Mouse (Mus musculus) forebrain, embryonic 16.5 days (tissue): Measurements from ENCODE around the gene Gal3st3. TPM values are rescaled to one million over a fixed set of nuclear protein-coding genes. Genes with fewer than 3 reads are reported as not detected.
"Not testable (repeated sequence)": the region's sequence is repeated elsewhere in the genome, so short reads cannot be mapped to it uniquely, and the experiment has no call there.

Experiments
- ATAC-seq: fragments of 200-750 bp; cut with Nextera tagmentation; 2 replicates; pipeline ENCODE4 v1.8.0; 2017; ENCODE audit warnings: mild to moderate bottlenecking, moderate library complexity
- H3K27ac ChIP-seq: fragments of 300-500 bp; sonication (generic); 2 replicates; pipeline ENCODE4 v1.5.1; 2014; ENCODE audit warnings: low read length, control low read depth
- H3K27me3 ChIP-seq: fragments of 300-500 bp; sonication (generic); replicated peaks from 2 replicates; pipeline ENCODE4 v1.6.1; 2014; ENCODE audit warnings: low read length; ENCODE audit not compliant: control insufficient read depth, insufficient read depth
- H3K36me3 ChIP-seq: fragments of 300-500 bp; sonication (generic); 2 replicates; pipeline ENCODE4 v1.6.1; 2014; ENCODE audit not compliant: control insufficient read depth, insufficient read depth
- H3K4me1 ChIP-seq: fragments of 300-500 bp; sonication (generic); replicated peaks from 2 replicates; pipeline ENCODE4 v1.6.1; 2014; ENCODE audit warnings: low read length; ENCODE audit not compliant: control insufficient read depth, insufficient read depth
- H3K4me2 ChIP-seq: fragments of 300-500 bp; sonication (generic); 2 replicates; pipeline ENCODE4 v1.6.1; 2014; ENCODE audit warnings: mild to moderate bottlenecking, low read length, control low read depth
- H3K4me3 ChIP-seq: fragments of 300-500 bp; sonication (generic); replicated peaks from 2 replicates; pipeline ENCODE4 v1.5.1; 2014; ENCODE audit warnings: mild to moderate bottlenecking, low read length, control low read depth
- H3K9ac ChIP-seq: fragments of 300-500 bp; sonication (generic); replicated peaks from 2 replicates; pipeline ENCODE4 v1.6.1; 2014; ENCODE audit warnings: low read depth, low read length, control low read depth
- H3K9me3 ChIP-seq: fragments of 300-500 bp; sonication (generic); 2 replicates; pipeline ENCODE4 v1.6.1; 2016; ENCODE audit warnings: low read length; ENCODE audit not compliant: control insufficient read depth
- WGBS: fragments of 180-500 bp; shearing (Covaris S2); extraction: QIAGEN DNeasy Blood & Tissue Kit; methylation state at CpG from one replicate; pipeline ENCODE4 v1.1.7; 2014; 5-methylcytosine and 5-hydroxymethylcytosine counted together
- polyA plus RNA-seq: library from polyadenylated mRNA; unstranded; fragments of >200 nt; fragmentation: Nextera tagmentation; extraction: Ambion mirVana; gene quantifications from 2 replicates; pipeline ENCODE4 v1.2.1, GENCODE M21; 2015

Gene Gal3st3
- polyA plus RNA-seq, 1 experiment from 2014 or later: 40.5 TPM

- ATAC-seq: no peak
- H3K27ac ChIP-seq: no peak within 1 kb of the TSS
- WGBS: 86% methylated on average over 6 of the region's 6 CpGs
- H3K9ac ChIP-seq: no peak within 1 kb of the TSS
- H3K4me1 ChIP-seq: no peaks in the 10 kb centered on the region
- H3K4me2 ChIP-seq: no peak within 1 kb of the TSS
- no peaks in the 10 kb centered on the region for H3K9me3 ChIP-seq
- no peak within 1 kb of the TSS for H3K4me3 ChIP-seq
- no peaks in the 10 kb centered on the region for H3K36me3 ChIP-seq
- no peaks in the 10 kb centered on the region for H3K27me3 ChIP-seq
Observed at GRCm38 (mm10) chr19:5335441-5335840, 37.3 kb downstream of the Gal3st3 start, which contains the start of gene Catsper1. Gene Catsper1 (plus strand): TSS chr19:5335741.

DNA sequence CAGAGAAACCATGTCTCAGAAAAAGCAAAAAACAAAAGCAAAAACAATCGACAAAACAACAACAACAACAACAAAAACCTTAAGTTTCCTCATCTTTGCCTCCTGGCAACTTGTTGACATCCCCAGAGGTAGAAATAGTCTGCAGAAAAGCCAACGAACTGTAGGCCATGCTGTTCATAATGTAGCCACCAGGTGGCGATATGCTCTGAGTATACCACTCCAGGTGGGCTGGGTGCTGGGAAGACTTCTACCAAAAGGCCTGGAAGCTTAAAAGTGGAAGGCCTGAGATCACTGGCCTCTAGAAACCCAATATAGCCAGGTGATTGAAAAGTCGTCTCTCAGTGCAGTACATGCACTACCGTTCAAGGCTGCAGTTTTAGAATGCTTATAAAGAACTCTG lies 39.8 kb downstream of the Gal3st3 start:
- Histone ChIP-seq H3K27ac (no peak overlapping the region), H3K4me2 (no peak overlapping the region), H3K36me3 (no peaks in the 10 kb centered on the region), H3K4me3 (no peak overlapping the region), H3K4me1 (no peaks in the 10 kb centered on the region), H3K27me3 (no peaks in the 10 kb centered on the region), H3K9me3 (no peaks in the 10 kb centered on the region), H3K9ac (no peak overlapping the region)
- 20% methylated on average over 5 of the region's 5 CpGs for WGBS
- no peak for ATAC-seq

DNA sequence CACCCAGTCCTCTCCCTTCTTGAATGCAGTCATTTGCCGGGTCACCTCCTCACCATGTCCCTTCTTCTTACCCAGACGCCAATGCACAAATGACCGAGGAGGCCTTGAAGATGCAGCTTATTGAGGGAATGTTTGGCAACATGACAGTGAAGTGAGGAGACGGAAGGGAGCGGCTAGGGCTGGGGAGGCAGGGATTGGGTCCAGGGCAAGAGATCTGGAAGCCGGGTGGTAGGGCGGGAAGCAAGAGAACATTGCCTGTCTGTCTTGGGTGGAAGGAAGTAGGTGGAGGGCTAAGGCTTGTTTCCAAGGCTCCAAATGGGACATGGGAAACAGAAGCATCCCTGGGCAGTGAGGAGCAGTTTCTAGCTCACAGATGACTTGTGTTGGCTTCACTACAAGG lies 43.2 kb downstream of the Gal3st3 start:
- WGBS: 92% methylated on average over 7 of the region's 7 CpGs
- Histone ChIP-seq H3K36me3 (no peaks in the 10 kb centered on the region), H3K27ac (no peak overlapping the region), H3K4me1 (no peaks in the 10 kb centered on the region), H3K4me2 (no peak overlapping the region), H3K9ac (no peak overlapping the region), H3K9me3 (no peaks in the 10 kb centered on the region), H3K4me3 (no peak overlapping the region), H3K27me3 (no peaks in the 10 kb centered on the region)
- no peak for ATAC-seq

DNA sequence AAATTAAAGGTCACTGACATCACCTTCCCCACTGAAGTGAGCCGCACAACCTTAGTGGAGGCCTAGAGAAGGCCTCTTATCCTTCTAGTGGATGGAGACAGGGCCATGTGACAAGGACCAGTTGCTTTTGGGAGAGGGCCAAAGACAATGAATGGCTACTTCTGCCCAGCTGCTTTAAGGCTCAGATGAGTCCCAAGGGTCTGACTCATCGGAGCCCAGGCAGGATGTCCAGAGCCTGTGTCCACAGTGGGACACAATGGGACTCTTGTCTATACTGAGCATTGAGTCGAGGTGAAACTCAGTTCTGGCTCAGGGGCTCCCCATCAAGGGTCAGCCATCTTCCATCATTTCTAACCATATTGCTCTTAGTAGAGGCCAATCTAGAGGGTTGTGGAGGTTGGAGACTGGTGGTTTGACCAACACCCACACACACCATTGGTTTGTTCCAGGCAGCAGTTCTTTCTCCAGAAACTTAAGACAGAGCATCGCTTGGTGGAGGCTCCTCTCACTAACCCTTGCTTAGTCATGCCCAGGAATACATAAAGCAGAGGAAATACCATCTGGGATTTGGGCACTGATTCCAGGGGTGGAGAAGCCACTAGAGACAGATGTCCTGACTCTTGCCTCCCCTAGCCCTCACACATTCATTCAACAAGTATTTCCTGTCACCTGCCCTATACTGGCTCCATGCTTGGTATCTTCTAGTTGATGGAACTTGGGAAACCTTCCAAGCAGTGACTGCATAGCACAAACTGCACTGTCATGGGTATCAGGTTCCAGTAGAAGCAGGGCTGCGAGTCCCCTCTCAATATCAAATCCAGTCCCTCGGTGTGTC lies 47.4 kb downstream of the Gal3st3 start:
- no peaks in the 10 kb centered on the region for H3K27me3 ChIP-seq
- no peaks in the 10 kb centered on the region for H3K9me3 ChIP-seq
- no peaks in the 10 kb centered on the region for H3K36me3 ChIP-seq
- no peak overlapping the region for H3K27ac ChIP-seq
- WGBS: 81% methylated on average over 6 of the region's 6 CpGs
- H3K9ac ChIP-seq: no peak overlapping the region
- ATAC-seq: no peak
- peaks cover 6% of the 10 kb centered on the region for H3K4me1 ChIP-seq
- no peak overlapping the region for H3K4me3 ChIP-seq
- no peak overlapping the region for H3K4me2 ChIP-seq

GRCm38 (mm10) chr19:5348064-5348463 lies 49.9 kb downstream of the Gal3st3 start:
- no peak overlapping the region for H3K27ac ChIP-seq
- H3K36me3 ChIP-seq: no peaks in the 10 kb centered on the region
- 85% methylated on average over 6 of the region's 6 CpGs for WGBS
- ATAC-seq: no peak
- H3K4me1 ChIP-seq: peaks cover 6% of the 10 kb centered on the region
- no peak overlapping the region for H3K9ac ChIP-seq
- no peak overlapping the region for H3K4me2 ChIP-seq
- no peak overlapping the region for H3K4me3 ChIP-seq
- no peaks in the 10 kb centered on the region for H3K27me3 ChIP-seq
- H3K9me3 ChIP-seq: no peaks in the 10 kb centered on the region

DNA sequence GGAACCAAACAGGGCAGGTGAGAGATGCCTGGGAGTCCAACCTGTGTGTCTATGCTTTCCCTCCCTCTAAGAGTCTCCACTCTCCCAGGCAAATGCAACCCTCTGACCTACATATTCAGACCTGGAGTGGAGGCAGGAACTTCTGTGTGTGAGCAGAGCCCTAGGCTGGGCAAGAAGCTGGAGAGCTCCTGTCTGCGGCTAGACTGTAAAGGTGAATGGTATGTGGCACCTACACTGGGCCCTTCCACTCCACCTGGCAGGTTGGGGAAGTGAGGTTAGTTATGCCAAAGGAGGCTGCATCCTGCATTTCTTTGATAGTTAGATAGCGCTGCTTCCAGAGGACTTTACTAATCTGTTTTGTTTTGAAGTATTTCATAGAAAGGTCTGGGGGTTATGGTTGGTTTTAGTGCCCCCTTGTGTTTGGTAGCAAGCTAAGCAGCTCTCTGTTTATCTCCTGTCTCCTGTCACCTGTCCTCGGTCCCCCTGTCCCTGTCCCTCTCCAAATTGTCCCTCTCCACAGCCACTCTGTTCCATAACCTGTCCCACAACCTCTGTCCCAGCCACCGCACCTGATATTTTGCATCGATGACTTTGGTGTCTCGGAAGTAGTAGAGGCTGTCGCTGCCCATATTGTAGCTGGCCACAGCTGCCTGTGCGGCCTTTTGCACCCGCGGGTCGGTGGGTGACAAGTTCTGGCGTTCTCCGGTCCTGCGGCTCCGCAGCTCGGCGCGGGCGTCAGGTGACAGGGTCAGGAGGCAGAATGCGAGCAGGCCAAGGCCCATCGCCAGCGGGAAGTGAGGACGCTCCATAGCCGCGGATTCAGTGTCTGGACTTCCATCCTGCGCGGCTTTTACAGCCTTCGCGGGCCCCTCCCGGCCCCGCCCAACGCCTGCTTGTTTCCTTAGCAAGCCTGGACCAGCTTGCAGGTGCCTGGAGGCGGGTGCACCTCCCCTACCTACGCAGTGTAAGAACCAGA lies 50.7 kb downstream of the Gal3st3 start:
- no peaks in the 10 kb centered on the region for H3K9me3 ChIP-seq
- ATAC-seq: no peak
- H3K27ac ChIP-seq: no peak overlapping the region
- no peaks in the 10 kb centered on the region for H3K36me3 ChIP-seq
- H3K27me3 ChIP-seq: no peaks in the 10 kb centered on the region
- peak overlapping the region; percentile 69 for H3K9ac ChIP-seq
- H3K4me2 ChIP-seq: peak overlapping the region; percentile 74
- WGBS: 4% methylated on average over 34 of the region's 34 CpGs
- peak overlapping the region; percentile 41 for H3K4me3 ChIP-seq
- H3K4me1 ChIP-seq: peaks cover 6% of the 10 kb centered on the region

DNA sequence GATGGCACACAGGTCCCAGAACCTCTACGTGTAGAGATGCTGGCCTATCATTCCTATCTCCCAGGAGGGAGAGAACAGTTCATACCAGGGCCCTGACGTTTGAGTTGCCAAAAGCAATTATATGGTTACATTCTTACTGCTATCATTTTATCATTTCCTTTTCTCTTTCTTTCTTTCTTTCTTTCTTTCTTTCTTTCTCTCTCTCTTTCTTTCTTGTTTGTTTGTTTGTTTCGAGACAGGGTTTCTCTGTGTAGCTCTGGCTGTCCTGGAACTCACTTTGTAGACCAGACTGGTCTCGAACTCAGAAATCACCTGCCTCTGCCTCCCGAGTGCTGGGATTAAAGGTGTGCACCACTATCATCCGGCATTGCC lies 51.4 kb downstream of the Gal3st3 start, which contains the start of gene Cst6:
TSS of gene Cst6 (minus strand) at position 73 of the 372 bp plus-strand sequence.
- H3K4me3 ChIP-seq: peak within 1 kb of the TSS; percentile 41
- not testable (repeated sequence) for ATAC-seq, H3K27me3 ChIP-seq, H3K4me1 ChIP-seq, H3K9me3 ChIP-seq, H3K36me3 ChIP-seq, H3K27ac ChIP-seq
- H3K9ac ChIP-seq: peak within 1 kb of the TSS; percentile 69
- 62% methylated on average over 6 of the region's 6 CpGs for WGBS
- H3K4me2 ChIP-seq: peak within 1 kb of the TSS; percentile 74

- WGBS: 76% methylated on average over 2 of the region's 2 CpGs
- no peaks in the 10 kb centered on the region for H3K27me3 ChIP-seq
Observed at GRCm38 (mm10) chr19:5353609-5354008, 55.5 kb downstream of the Gal3st3 start.

DNA sequence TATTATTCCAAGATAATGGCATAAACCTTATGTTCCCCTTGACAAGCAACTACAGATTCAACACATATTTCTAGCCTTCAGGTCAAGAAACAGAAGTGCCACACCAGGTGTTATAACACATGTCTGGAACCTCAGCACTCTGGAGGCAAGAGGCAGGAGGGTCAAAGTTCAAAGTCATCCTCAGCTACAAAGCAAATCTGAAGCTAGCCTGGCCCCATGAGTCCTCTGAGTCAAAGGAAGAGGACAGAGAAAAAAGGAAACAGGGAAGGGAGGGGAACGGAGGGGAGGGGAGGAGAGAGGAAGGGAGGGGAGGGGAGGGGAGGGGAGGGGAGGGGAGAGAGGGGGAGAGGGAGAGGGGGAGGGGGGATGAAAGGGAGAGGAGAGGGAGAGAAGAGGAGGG lies 57.9 kb downstream of the Gal3st3 start:
- Histone ChIP-seq H3K36me3 (no peaks in the 10 kb centered on the region), H3K4me1 (no peaks in the 10 kb centered on the region), H3K9me3 (no peaks in the 10 kb centered on the region), H3K27me3 (no peaks in the 10 kb centered on the region), H3K9ac (no peak overlapping the region), H3K27ac (no peak overlapping the region), H3K4me2 (no peak overlapping the region), H3K4me3 (no peak overlapping the region)
- ATAC-seq: no peak
- WGBS: no CpG with 5 or more reads among the region's 1 CpGs

More at GRCm38 (mm10) chr19:5353609-5354008, 55.5 kb downstream of the Gal3st3 start:
- H3K4me2 ChIP-seq: no peak overlapping the region
- ATAC-seq: no peak
- peaks cover 6% of the 10 kb centered on the region for H3K4me1 ChIP-seq
- no peaks in the 10 kb centered on the region for H3K9me3 ChIP-seq
- H3K4me3 ChIP-seq: no peak overlapping the region
- no peaks in the 10 kb centered on the region for H3K36me3 ChIP-seq
- no peak overlapping the region for H3K27ac ChIP-seq
- no peak overlapping the region for H3K9ac ChIP-seq
